Mouse (Mus musculus) CH12.LX (cell line): ENCODE data around the gene Rdh11. TPM values are rescaled to one million over a fixed set of nuclear protein-coding genes. Genes with fewer than 3 reads are reported as not detected.

Source experiments
- DNase-seq: peaks from one replicate; pipeline ENCODE4 v3.0.0-alpha.2; 2013; ENCODE audit errors: extremely low read depth
- H3K27ac ChIP-seq: 2 replicates; pipeline ENCODE4 v1.5.1; 2012; ENCODE audit warnings: low read depth, mild to moderate bottlenecking, control low read depth, moderate library complexity; ENCODE audit not compliant: insufficient read depth
- H3K27me3 ChIP-seq: replicated peaks from 2 replicates; pipeline ENCODE3; 2012; ENCODE audit warnings: inconsistent platforms
- H3K36me3 ChIP-seq, 2 experiments: replicated peaks in 1 of 2; 2 replicates each; pipeline versions ENCODE3 to v1.6.1; 2012; ENCODE audit warnings: inconsistent platforms in 1 of 2, low read length in 1 of 2, mild to moderate bottlenecking in 1 of 2, mixed read lengths in 1 of 2, moderate library complexity in 1 of 2; ENCODE audit not compliant: control insufficient read depth in 1 of 2, insufficient read depth in 1 of 2
- H3K4me1 ChIP-seq, 2 experiments: 2 replicates each; pipeline ENCODE4 v1.6.1; 2012; ENCODE audit warnings: inconsistent platforms in 1 of 2, moderate library complexity in 1 of 2; ENCODE audit not compliant: insufficient read depth in 2 of 2, control insufficient read depth in 1 of 2
- H3K4me2 ChIP-seq: 2 replicates; pipeline ENCODE4 v1.6.1; 2012; ENCODE audit warnings: low read depth, mild to moderate bottlenecking, control low read depth; ENCODE audit not compliant: poor library complexity, insufficient read depth, severe bottlenecking
- H3K4me3 ChIP-seq, 3 experiments: fragments of 150-350 bp in 1 of 3; sonication (generic) in 1 of 3; replicated peaks in 1 of 3; 2 replicates each; pipeline versions ENCODE3 to v1.5.1; 2011 to 2012; ENCODE audit warnings: low read depth in 2 of 3, low read length in 2 of 3, mild to moderate bottlenecking in 2 of 3, moderate library complexity in 2 of 3, control low read depth in 1 of 3, improper control_type of control experiment in 1 of 3, inconsistent platforms in 1 of 3, mixed read lengths in 1 of 3; ENCODE audit not compliant: poor library complexity in 1 of 3
- H3K79me2 ChIP-seq: replicated peaks from 2 replicates; pipeline ENCODE4 v1.6.1; 2012; ENCODE audit warnings: mild to moderate bottlenecking, moderate library complexity; ENCODE audit not compliant: control insufficient read depth, poor library complexity, insufficient read depth, severe bottlenecking; ENCODE audit errors: extremely low read depth
- H3K9ac ChIP-seq: 2 replicates; pipeline ENCODE4 v1.6.1; 2012; ENCODE audit warnings: low read depth, mild to moderate bottlenecking, control low read depth, moderate library complexity; ENCODE audit not compliant: insufficient read depth
- H3K9me3 ChIP-seq: replicated peaks from 2 replicates; pipeline ENCODE3; 2012; ENCODE audit warnings: low read length, inconsistent platforms, mixed read lengths
- BHLHE40 ChIP-seq: IDR thresholded peaks from 2 replicates; pipeline ENCODE4 v1.6.1; 2011; ENCODE audit warnings: mild to moderate bottlenecking, low read depth, low read length, improper control_type of control experiment
- CHD1 ChIP-seq: IDR thresholded peaks from 2 replicates; pipeline ENCODE4 v1.6.1; 2012; ENCODE audit warnings: low read depth, low read length, improper control_type of control experiment, inconsistent platforms
- CHD2 ChIP-seq: IDR thresholded peaks from 2 replicates; pipeline ENCODE4 v1.6.1; 2011; ENCODE audit warnings: low read length, improper control_type of control experiment
- CTCF ChIP-seq, 2 experiments: IDR thresholded peaks in 1 of 2; conservative IDR thresholded peaks in 1 of 2; 2 replicates each; pipeline ENCODE4 v1.5.1; 2011 to 2012; ENCODE audit warnings: low read depth in 2 of 2, low read length in 2 of 2, improper control_type of control experiment in 1 of 2, inconsistent platforms in 1 of 2, mild to moderate bottlenecking in 1 of 2, moderate library complexity in 1 of 2
- ELF1 ChIP-seq: IDR thresholded peaks from 2 replicates; pipeline ENCODE4 v1.6.1; 2014; ENCODE audit warnings: low read depth, mild to moderate bottlenecking, inconsistent platforms, low read length, improper control_type of control experiment
- ETS1 ChIP-seq: conservative IDR thresholded peaks from 2 replicates; pipeline ENCODE4 v1.6.1; 2012; ENCODE audit warnings: low read depth, mild to moderate bottlenecking, inconsistent platforms, low read length, improper control_type of control experiment, moderate library complexity
- GABPA ChIP-seq: IDR thresholded peaks from 2 replicates; pipeline ENCODE4 v1.6.1; 2012; ENCODE audit warnings: low read depth, low read length, improper control_type of control experiment, inconsistent platforms; ENCODE audit not compliant: insufficient replicate concordance
- IRF4 ChIP-seq: IDR thresholded peaks from 2 replicates; pipeline ENCODE4 v1.6.1; 2014; ENCODE audit warnings: low read depth, mild to moderate bottlenecking, inconsistent platforms, low read length, improper control_type of control experiment
- KAT2A ChIP-seq: IDR thresholded peaks from 2 replicates; pipeline ENCODE4 v1.6.1; 2012; ENCODE audit warnings: low read length, improper control_type of control experiment, inconsistent platforms; ENCODE audit not compliant: insufficient replicate concordance
- MAX ChIP-seq: IDR thresholded peaks from 2 replicates; pipeline ENCODE4 v1.6.1; 2011; ENCODE audit warnings: low read length, improper control_type of control experiment
- MEF2A ChIP-seq: IDR thresholded peaks from 2 replicates; pipeline ENCODE4 v1.6.1; 2014; ENCODE audit warnings: low read depth, mild to moderate bottlenecking, inconsistent platforms, low read length, improper control_type of control experiment, borderline replicate concordance
- NELFE ChIP-seq: IDR thresholded peaks from 2 replicates; pipeline ENCODE4 v1.6.1; 2011; ENCODE audit warnings: low read depth, low read length, improper control_type of control experiment
- POLR2A ChIP-seq: IDR thresholded peaks from 2 replicates; pipeline ENCODE4 v1.6.1; 2011; ENCODE audit warnings: low read depth, mild to moderate bottlenecking, improper control_type of control experiment, low read length
- RCOR1 ChIP-seq: conservative IDR thresholded peaks from 2 replicates; pipeline ENCODE4 v1.6.1; 2012; ENCODE audit warnings: low read depth, mild to moderate bottlenecking, inconsistent platforms, low read length, improper control_type of control experiment
- SIN3A ChIP-seq: IDR thresholded peaks from 2 replicates; pipeline ENCODE4 v1.6.1; 2012; ENCODE audit warnings: low read length, improper control_type of control experiment, inconsistent platforms
- TCF12 ChIP-seq: IDR thresholded peaks from 2 replicates; pipeline ENCODE4 v1.6.1; 2014; ENCODE audit warnings: low read depth, mild to moderate bottlenecking, inconsistent platforms, low read length, improper control_type of control experiment
- UBTF ChIP-seq: IDR thresholded peaks from 2 replicates; pipeline ENCODE4 v1.6.1; 2012; ENCODE audit warnings: low read depth, mild to moderate bottlenecking, inconsistent platforms, low read length, improper control_type of control experiment, moderate library complexity
- USF1 ChIP-seq: IDR thresholded peaks from 2 replicates; pipeline ENCODE4 v1.6.1; 2014; ENCODE audit warnings: low read depth, mild to moderate bottlenecking, inconsistent platforms, low read length, improper control_type of control experiment
- USF2 ChIP-seq: conservative IDR thresholded peaks from 2 replicates; pipeline ENCODE4 v1.6.1; 2011; ENCODE audit warnings: low read depth, low read length, improper control_type of control experiment
- ZC3H11A ChIP-seq: IDR thresholded peaks from 2 replicates; pipeline ENCODE4 v1.6.1; 2012; ENCODE audit warnings: low read depth, mild to moderate bottlenecking, inconsistent platforms, low read length, improper control_type of control experiment
- ZKSCAN1 ChIP-seq: IDR thresholded peaks from 2 replicates; pipeline ENCODE4 v1.6.1; 2012; ENCODE audit warnings: low read depth, inconsistent platforms, low read length, improper control_type of control experiment, borderline replicate concordance
- ZNF384 ChIP-seq: IDR thresholded peaks from 2 replicates; pipeline ENCODE4 v1.6.1; 2012; ENCODE audit warnings: low read depth, low read length, improper control_type of control experiment, inconsistent platforms
- dilution Hi-C: fragments of 300-500 bp; cut with MboI; formaldehyde crosslinking; loops from 2 replicates; pipeline ENCODE4 v1.14.3; 2020; ENCODE audit warnings: low sequenced_read_pairs; ENCODE audit not compliant: extremely low pct_unique_long_range_greater_than_20kb, extremely low pct_ligation_motif_present
- in situ Hi-C: fragments of 300-500 bp; cut with MboI; formaldehyde crosslinking; loops from 3 replicates; pipeline ENCODE4 v1.14.3; 2019; ENCODE audit warnings: low sequenced_read_pairs, low pct_ligation_motif_present, low pct_unique_long_range_greater_than_20kb, mixed read lengths
- polyA plus RNA-seq: library from polyadenylated mRNA; unstranded; fragments of >175 nt; gene quantifications from 2 replicates; pipeline ENCODE4 v1.2.1, GENCODE M21; 2012; ENCODE audit warnings: low read depth; ENCODE audit not compliant: insufficient read length
- total RNA-seq, 2 experiments: library from RNA; depleted of rRNA; stranded (reverse); fragments of 300-350 nt in 1 of 2; fragments of >200 nt in 1 of 2; gene quantifications; 2 replicates each; pipeline ENCODE4 v1.2.3; 2012 to 2014

Gene Rdh11
- total and polyA plus RNA-seq, 3 experiments: 46.3 to 121 (median 47.4) TPM

DNA sequence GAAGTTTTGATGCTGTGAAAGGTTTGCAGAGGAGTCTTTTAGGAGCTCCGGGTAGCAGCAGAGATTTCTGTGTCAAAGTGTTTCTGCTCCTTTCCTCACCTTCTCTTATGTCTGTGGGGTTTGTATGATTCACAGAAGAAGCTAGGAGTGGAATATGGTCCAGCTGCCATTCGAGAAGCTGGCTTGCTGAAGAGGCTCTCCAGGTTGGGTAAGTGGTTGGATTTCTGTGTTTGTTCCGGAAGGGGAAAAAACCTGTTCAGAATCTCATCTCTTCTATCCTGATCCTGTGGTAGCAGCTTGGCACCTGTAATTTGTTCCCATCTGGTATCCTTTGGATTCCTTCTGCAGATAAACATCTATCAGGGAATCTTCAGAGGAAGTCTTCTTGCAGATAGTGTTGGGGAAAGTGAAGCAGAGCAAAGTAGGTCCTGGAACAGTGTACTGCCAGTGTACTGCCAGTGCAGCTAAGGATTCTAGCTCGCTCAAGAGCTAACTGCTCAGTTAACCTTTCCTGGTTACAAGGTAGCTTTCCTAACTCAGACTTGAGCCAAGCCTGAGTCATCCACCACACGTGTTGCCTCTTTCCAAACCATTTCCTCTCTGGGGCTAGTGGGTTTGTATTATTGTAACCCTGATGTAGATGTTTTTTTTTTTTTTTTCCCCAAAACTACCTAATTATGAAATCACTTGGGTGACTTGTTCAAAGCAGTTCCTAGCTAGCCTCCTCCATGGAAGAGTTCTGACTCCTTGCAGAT is 60.2 kb downstream of the Rdh11 start:
- H3K36me3 ChIP-seq: no peaks in the 10 kb centered on the region
- dilution Hi-C loops (no loop called here), in situ Hi-C loops (no loop called here)
- no peak overlapping the region for H3K4me3 ChIP-seq
- H3K4me1 ChIP-seq: peaks cover 9 to 20% of the 10 kb centered on the region in 2 experiments; a peak in 3 of 4 replicates
- H3K9me3 ChIP-seq: no peaks in the 10 kb centered on the region
- no peak for TF ChIP-seq MAX
- TF ChIP-seq MEF2A: no peak
- TF ChIP-seq BHLHE40: no peak
- TF ChIP-seq CHD2: no peak
- no peak for TF ChIP-seq CHD1
- no peak for TF ChIP-seq ETS1
- no peak for TF ChIP-seq SIN3A
- TF ChIP-seq ZNF384: no peak
- TF ChIP-seq TCF12: no peak
- no peak for TF ChIP-seq ZKSCAN1
- no peak for TF ChIP-seq GABPA
- TF ChIP-seq CTCF (conservative IDR thresholded peaks at IDR 0.05 in 1 of 2, IDR thresholded peaks at IDR 0.05 in 1 of 2; ENCODE audit: low read depth in 2 of 2, low read length in 2 of 2): no peak
- TF ChIP-seq RCOR1: no peak
- no peak for TF ChIP-seq USF1
- TF ChIP-seq UBTF: no peak
- TF ChIP-seq IRF4: no peak
- no peak overlapping the region for H3K9ac ChIP-seq
- H3K79me2 ChIP-seq: no peaks in the 10 kb centered on the region
- no peak overlapping the region for H3K27ac ChIP-seq
- H3K4me2 ChIP-seq: no peak overlapping the region
- DNase-seq: no peak
- peaks cover 12% of the 10 kb centered on the region for H3K27me3 ChIP-seq

GRCm38 (mm10) chr12:79131178-79131675 is 60.9 kb downstream of the Rdh11 start:
- no peak for DNase-seq
- dilution Hi-C loops (no loop called here), in situ Hi-C loops (no loop called here)
- no peak overlapping the region for H3K9ac ChIP-seq
- no peak overlapping the region for H3K27ac ChIP-seq
- H3K36me3 ChIP-seq: no peaks in the 10 kb centered on the region
- no peaks in the 10 kb centered on the region for H3K9me3 ChIP-seq
- H3K27me3 ChIP-seq: peaks cover 12% of the 10 kb centered on the region
- peak overlapping the region in 1 of 3 experiments; percentile 48 for H3K4me3 ChIP-seq
- TF ChIP-seq RCOR1 (no peak), BHLHE40 (no peak), ETS1 (no peak), MEF2A (no peak), NELFE (no peak), CHD1 (no peak), POLR2A (no peak), KAT2A (no peak), ELF1 (no peak), USF2 (no peak), CHD2 (no peak), CTCF (conservative IDR thresholded peaks at IDR 0.05 in 1 of 2, IDR thresholded peaks at IDR 0.05 in 1 of 2; ENCODE audit: low read depth in 2 of 2, low read length in 2 of 2) (no peak), ZC3H11A (no peak), TCF12 (no peak)
- peak overlapping the region; percentile 92 for H3K4me2 ChIP-seq
- no peaks in the 10 kb centered on the region for H3K79me2 ChIP-seq
- H3K4me1 ChIP-seq: peaks cover 9 to 20% of the 10 kb centered on the region in 2 experiments; a peak in 3 of 4 replicates
